Mouse (Mus musculus): ENCODE measurements at regions not wholly inside any gene's neighbourhood (a gene's known extent, or its start where the extent isn't known, plus 50 kb on each side); places are given as distances from the start of the nearest gene placed in this dataset.

DNA sequence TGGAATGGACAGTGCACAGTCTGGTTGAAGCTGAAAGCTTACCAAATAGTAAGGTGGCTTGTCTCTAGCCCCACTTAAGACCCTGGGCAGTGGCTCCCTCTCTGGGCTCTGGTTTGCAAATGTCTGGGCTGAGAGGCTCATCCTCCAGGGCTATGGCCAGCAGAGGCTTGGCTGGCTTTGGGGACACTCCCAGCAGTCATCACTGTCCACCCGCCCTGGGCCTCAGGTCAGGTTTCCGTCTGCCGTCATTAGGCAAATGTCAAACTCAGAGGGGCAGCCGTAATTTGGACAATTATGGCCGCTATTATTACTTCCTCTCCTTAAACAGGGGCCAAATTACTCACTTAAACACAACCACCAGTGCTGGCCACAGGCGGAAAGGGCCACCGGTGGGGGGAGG, 83.5 kb downstream of the Barx1 start:
- H3K9me3 ChIP-seq (ENCODE audit: control insufficient read depth, low read length) = no peaks in the 10 kb centered on the region
- DNase-seq (ENCODE audit: low spot score) = no peak
- no peak overlapping the region for H3K4me2 ChIP-seq (ENCODE audit: low read depth)
- ATAC-seq (ENCODE audit: insufficient read depth, low FRiP score, low TSS enrichment) = no peak
- 0 out of 2 replicates have a peak, but pooled peaks cover 2% of the 10 kb centered on the region for H3K27me3 ChIP-seq (ENCODE audit: control insufficient read depth, insufficient read depth, low read length)
- no peaks in the 10 kb centered on the region for H3K36me3 ChIP-seq (ENCODE audit: control insufficient read depth, insufficient read depth, low read length)
- H3K27ac ChIP-seq (ENCODE audit: low read depth, low read length) = no peak overlapping the region
- H3K9ac ChIP-seq (ENCODE audit: low read length) = no peak overlapping the region
- no peaks in the 10 kb centered on the region for H3K4me1 ChIP-seq (ENCODE audit: control insufficient read depth, insufficient read depth, low read length)
- WGBS = 19% methylated on average over 7 of the region's 7 CpGs
- no peak overlapping the region for H3K4me3 ChIP-seq (ENCODE audit: low read depth, low read length)

Data from neural tube, embryonic 11.5 days (tissue).